Mouse (Mus musculus): ENCODE data around the gene Msi2. TPM values are rescaled to one million over a fixed set of nuclear protein-coding genes. Genes with fewer than 3 reads are reported as not detected.

Msi2 gene
- polyA plus RNA-seq, 1 experiment from 2014 or later = 15.1 TPM

- Histone ChIP-seq H3K4me1 (replicated peaks; ENCODE audit: control insufficient read depth, insufficient read depth, low read length) (0 out of 2 replicates have a peak, but pooled peaks cover 4% of the 10 kb centered on the region), H3K9me3 (ENCODE audit: control insufficient read depth, low read length) (no peaks in the 10 kb centered on the region), H3K4me2 (ENCODE audit: low read depth, low read length) (no peak overlapping the region), H3K9ac (ENCODE audit: low read length) (no peak overlapping the region), H3K27ac (ENCODE audit: low read length) (no peak overlapping the region), H3K36me3 (ENCODE audit: control insufficient read depth, insufficient read depth, low read length) (no peaks in the 10 kb centered on the region), H3K4me3 (ENCODE audit: low read length) (no peak overlapping the region), H3K27me3 (ENCODE audit: control insufficient read depth, insufficient read depth, low read depth, low read length) (no peaks in the 10 kb centered on the region)
- 88% methylated on average over 5 of the region's 5 CpGs for WGBS
- no peak for ATAC-seq (ENCODE audit: low read depth)
Measured at GRCm38 (mm10) chr11:88636319-88636718, 82.0 kb downstream of the Msi2 start.

GRCm38 (mm10) chr11:88634627-88635026, 83.7 kb downstream of the Msi2 start:
- no peaks in the 10 kb centered on the region for H3K36me3 ChIP-seq (ENCODE audit: control insufficient read depth, insufficient read depth, low read length)
- H3K9me3 ChIP-seq (ENCODE audit: control insufficient read depth, low read length) = no peaks in the 10 kb centered on the region
- no peak overlapping the region for H3K4me3 ChIP-seq (ENCODE audit: low read length)
- 56% methylated on average over 1 of the region's 1 CpGs for WGBS
- H3K4me2 ChIP-seq (ENCODE audit: low read depth, low read length) = no peak overlapping the region
- H3K27ac ChIP-seq (ENCODE audit: low read length) = no peak overlapping the region
- no peaks in the 10 kb centered on the region for H3K27me3 ChIP-seq (ENCODE audit: control insufficient read depth, insufficient read depth, low read depth, low read length)
- H3K9ac ChIP-seq (ENCODE audit: low read length) = no peak overlapping the region
- peaks cover 6% of the 10 kb centered on the region; the same call in 1 of the 2 replicates for H3K4me1 ChIP-seq (replicated peaks; ENCODE audit: control insufficient read depth, insufficient read depth, low read length)
- peak; percentile 81 for ATAC-seq (ENCODE audit: low read depth)

GRCm38 (mm10) chr11:88631932-88632230, 86.4 kb downstream of the Msi2 start:
- WGBS = 88% methylated on average over 3 of the region's 3 CpGs
- no peak overlapping the region for H3K4me2 ChIP-seq (ENCODE audit: low read depth, low read length)
- H3K9me3 ChIP-seq (ENCODE audit: control insufficient read depth, low read length) = no peaks in the 10 kb centered on the region
- peaks cover 20% of the 10 kb centered on the region for H3K4me1 ChIP-seq (replicated peaks; ENCODE audit: control insufficient read depth, insufficient read depth, low read length)
- no peak for ATAC-seq (ENCODE audit: low read depth)
- H3K36me3 ChIP-seq (ENCODE audit: control insufficient read depth, insufficient read depth, low read length) = no peaks in the 10 kb centered on the region
- no peak overlapping the region for H3K4me3 ChIP-seq (ENCODE audit: low read length)
- H3K9ac ChIP-seq (ENCODE audit: low read length) = no peak overlapping the region
- H3K27ac ChIP-seq (ENCODE audit: low read length) = no peak overlapping the region
- H3K27me3 ChIP-seq (ENCODE audit: control insufficient read depth, insufficient read depth, low read depth, low read length) = no peaks in the 10 kb centered on the region

- Histone ChIP-seq H3K36me3 (ENCODE audit: control insufficient read depth, insufficient read depth, low read length) (no peaks in the 10 kb centered on the region), H3K9ac (ENCODE audit: low read length) (no peak overlapping the region), H3K4me3 (ENCODE audit: low read length) (no peak overlapping the region), H3K9me3 (ENCODE audit: control insufficient read depth, low read length) (no peaks in the 10 kb centered on the region), H3K4me1 (replicated peaks; ENCODE audit: control insufficient read depth, insufficient read depth, low read length) (peaks cover 21% of the 10 kb centered on the region), H3K27ac (ENCODE audit: low read length) (no peak overlapping the region), H3K27me3 (ENCODE audit: control insufficient read depth, insufficient read depth, low read depth, low read length) (no peaks in the 10 kb centered on the region), H3K4me2 (ENCODE audit: low read depth, low read length) (no peak overlapping the region)
- no peak for ATAC-seq (ENCODE audit: low read depth)
- WGBS = 77% methylated on average over 8 of the region's 8 CpGs
Measured at GRCm38 (mm10) chr11:88631084-88631931, 87.0 kb downstream of the Msi2 start.

GRCm38 (mm10) chr11:88629619-88630018, 88.7 kb downstream of the Msi2 start:
- H3K9me3 ChIP-seq (ENCODE audit: control insufficient read depth, low read length) = no peaks in the 10 kb centered on the region
- no peak overlapping the region for H3K4me2 ChIP-seq (ENCODE audit: low read depth, low read length)
- no peak overlapping the region for H3K9ac ChIP-seq (ENCODE audit: low read length)
- H3K27ac ChIP-seq (ENCODE audit: low read length) = peak overlapping the region; percentile 55; the same call in 1 of the 2 replicates
- WGBS = 67% methylated on average over 4 of the region's 4 CpGs
- no peak overlapping the region for H3K4me3 ChIP-seq (ENCODE audit: low read length)
- H3K27me3 ChIP-seq (ENCODE audit: control insufficient read depth, insufficient read depth, low read depth, low read length) = no peaks in the 10 kb centered on the region
- ATAC-seq (ENCODE audit: low read depth) = no peak
- H3K36me3 ChIP-seq (ENCODE audit: control insufficient read depth, insufficient read depth, low read length) = no peaks in the 10 kb centered on the region
- peaks cover 24% of the 10 kb centered on the region for H3K4me1 ChIP-seq (replicated peaks; ENCODE audit: control insufficient read depth, insufficient read depth, low read length)

- no peak overlapping the region for H3K9ac ChIP-seq (ENCODE audit: low read length)
- no peaks in the 10 kb centered on the region for H3K9me3 ChIP-seq (ENCODE audit: control insufficient read depth, low read length)
Measured at GRCm38 (mm10) chr11:88629165-88629564, 89.1 kb downstream of the Msi2 start.

GRCm38 (mm10) chr11:88628676-88629075, 89.6 kb downstream of the Msi2 start:
- no peak overlapping the region for H3K9ac ChIP-seq (ENCODE audit: low read length)
- ATAC-seq (ENCODE audit: low read depth) = no peak
- H3K27me3 ChIP-seq (ENCODE audit: control insufficient read depth, insufficient read depth, low read depth, low read length) = no peaks in the 10 kb centered on the region
- H3K4me1 ChIP-seq (replicated peaks; ENCODE audit: control insufficient read depth, insufficient read depth, low read length) = peaks cover 26% of the 10 kb centered on the region
- no peaks in the 10 kb centered on the region for H3K9me3 ChIP-seq (ENCODE audit: control insufficient read depth, low read length)
- no peak overlapping the region for H3K4me3 ChIP-seq (ENCODE audit: low read length)
- no peak overlapping the region for H3K27ac ChIP-seq (ENCODE audit: low read length)
- 41% methylated on average over 3 of the region's 3 CpGs for WGBS
- no peak overlapping the region for H3K4me2 ChIP-seq (ENCODE audit: low read depth, low read length)
- H3K36me3 ChIP-seq (ENCODE audit: control insufficient read depth, insufficient read depth, low read length) = no peaks in the 10 kb centered on the region

More at GRCm38 (mm10) chr11:88629165-88629564, 89.1 kb downstream of the Msi2 start:
- H3K27ac ChIP-seq (ENCODE audit: low read length) = peak overlapping the region; percentile 55; the same call in 1 of the 2 replicates
- WGBS = 63% methylated on average over 4 of the region's 4 CpGs
- H3K4me3 ChIP-seq (ENCODE audit: low read length) = no peak overlapping the region
- H3K4me1 ChIP-seq (replicated peaks; ENCODE audit: control insufficient read depth, insufficient read depth, low read length) = peaks cover 24% of the 10 kb centered on the region
- H3K27me3 ChIP-seq (ENCODE audit: control insufficient read depth, insufficient read depth, low read depth, low read length) = no peaks in the 10 kb centered on the region
- peak; percentile 23; the same call in 1 of the 2 replicates for ATAC-seq (ENCODE audit: low read depth)
- H3K36me3 ChIP-seq (ENCODE audit: control insufficient read depth, insufficient read depth, low read length) = no peaks in the 10 kb centered on the region
- H3K4me2 ChIP-seq (ENCODE audit: low read depth, low read length) = no peak overlapping the region

GRCm38 (mm10) chr11:88627327-88627726, 91.0 kb downstream of the Msi2 start:
- Histone ChIP-seq H3K4me2 (ENCODE audit: low read depth, low read length) (no peak overlapping the region), H3K9me3 (ENCODE audit: control insufficient read depth, low read length) (no peaks in the 10 kb centered on the region), H3K27me3 (ENCODE audit: control insufficient read depth, insufficient read depth, low read depth, low read length) (no peaks in the 10 kb centered on the region), H3K27ac (ENCODE audit: low read length) (no peak overlapping the region), H3K4me3 (ENCODE audit: low read length) (no peak overlapping the region), H3K9ac (ENCODE audit: low read length) (no peak overlapping the region), H3K4me1 (replicated peaks; ENCODE audit: control insufficient read depth, insufficient read depth, low read length) (peaks cover 38% of the 10 kb centered on the region), H3K36me3 (ENCODE audit: control insufficient read depth, insufficient read depth, low read length) (no peaks in the 10 kb centered on the region)
- 35% methylated on average over 7 of the region's 7 CpGs for WGBS
- ATAC-seq (ENCODE audit: low read depth) = no peak

GRCm38 (mm10) chr11:88626576-88626975, 91.7 kb downstream of the Msi2 start:
- 82% methylated on average over 8 of the region's 8 CpGs for WGBS
- Histone ChIP-seq H3K27ac (ENCODE audit: low read length) (peak overlapping the region; percentile 20; the same call in 1 of the 2 replicates), H3K36me3 (ENCODE audit: control insufficient read depth, insufficient read depth, low read length) (no peaks in the 10 kb centered on the region), H3K4me3 (ENCODE audit: low read length) (no peak overlapping the region), H3K4me2 (ENCODE audit: low read depth, low read length) (no peak overlapping the region), H3K27me3 (ENCODE audit: control insufficient read depth, insufficient read depth, low read depth, low read length) (no peaks in the 10 kb centered on the region), H3K9ac (ENCODE audit: low read length) (no peak overlapping the region), H3K4me1 (replicated peaks; ENCODE audit: control insufficient read depth, insufficient read depth, low read length) (peaks cover 45% of the 10 kb centered on the region), H3K9me3 (ENCODE audit: control insufficient read depth, low read length) (no peaks in the 10 kb centered on the region)
- ATAC-seq (ENCODE audit: low read depth) = no peak
